Mouse (Mus musculus) telencephalon, adult 2 months (tissue): ENCODE data around the gene Taok1.

Source experiments
- DNase-seq: peaks from one replicate; pipeline ENCODE4 v3.0.0-alpha.2; 2011; ENCODE audit warnings: low read depth, low spot score

Taok1 gene

DNA sequence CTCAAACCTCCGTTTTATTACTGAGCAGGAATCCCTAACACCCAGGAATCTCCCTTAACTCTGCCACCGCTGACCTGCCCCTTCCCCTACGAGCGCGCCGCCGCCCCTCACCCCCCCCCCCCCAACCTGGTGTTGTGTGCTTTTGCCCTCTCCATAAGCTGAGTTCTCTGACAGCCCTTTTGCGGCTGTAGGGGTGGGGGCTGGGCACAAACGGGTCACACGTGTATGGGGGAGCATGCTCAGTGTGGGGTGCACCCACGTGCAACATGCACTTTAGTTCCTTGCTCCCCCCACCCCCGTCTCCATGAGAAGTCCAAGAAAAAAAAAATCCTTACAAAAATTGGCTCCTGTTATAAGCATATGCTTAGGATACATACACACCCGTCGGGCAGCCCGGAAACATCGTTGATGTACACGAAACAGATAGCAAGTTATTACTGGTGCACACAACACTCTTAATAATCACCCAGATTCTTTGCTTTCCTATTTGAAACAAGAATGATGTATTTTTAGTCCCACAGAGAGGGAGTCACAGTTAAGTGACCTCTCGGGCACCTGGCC is 115.2 kb downstream of the Taok1 start:
- no peak for DNase-seq

DNA sequence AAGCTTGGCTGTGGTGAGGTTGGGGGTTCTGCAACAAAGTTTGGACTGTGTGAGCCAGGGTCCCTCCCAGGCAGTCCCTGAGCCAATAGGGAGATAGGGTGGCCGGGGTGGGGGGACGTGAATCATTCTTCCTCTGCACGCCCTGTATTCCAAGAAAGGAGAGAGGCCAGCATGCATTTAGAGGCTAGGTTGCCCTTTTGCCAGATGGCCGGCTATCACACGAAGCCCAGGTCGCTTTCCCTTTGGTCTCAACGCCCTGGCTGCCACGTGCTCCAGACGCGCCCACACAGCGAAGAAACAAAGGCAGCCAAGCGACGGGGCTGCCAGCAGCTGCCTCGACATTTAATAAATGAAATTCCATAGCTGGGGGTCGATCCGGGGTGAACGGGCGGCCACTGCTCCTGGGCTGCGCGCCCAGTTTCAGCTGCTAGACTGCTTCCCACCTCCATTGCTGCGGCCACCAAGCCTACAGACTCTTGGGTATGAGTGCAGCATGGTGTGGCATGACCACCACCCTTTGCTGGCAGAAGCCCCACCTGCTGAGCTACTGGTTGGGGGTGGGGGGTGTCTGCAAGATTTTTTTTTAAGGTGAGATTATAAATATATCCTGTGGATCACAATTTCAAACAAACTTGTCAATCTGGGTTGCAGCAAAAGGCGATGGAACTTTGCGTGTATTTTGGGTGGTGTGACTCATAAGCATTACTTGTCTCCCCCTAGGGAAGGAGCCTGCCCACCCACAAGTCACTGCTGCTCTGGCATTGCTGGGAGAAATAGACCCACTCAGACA is 115.9 kb downstream of the Taok1 start:
- DNase-seq, result peak; percentile 87

- DNase-seq, result no peak
Measured at GRCm38 (mm10) chr11:77491123-77491501, 116.5 kb downstream of the Taok1 start.

DNA sequence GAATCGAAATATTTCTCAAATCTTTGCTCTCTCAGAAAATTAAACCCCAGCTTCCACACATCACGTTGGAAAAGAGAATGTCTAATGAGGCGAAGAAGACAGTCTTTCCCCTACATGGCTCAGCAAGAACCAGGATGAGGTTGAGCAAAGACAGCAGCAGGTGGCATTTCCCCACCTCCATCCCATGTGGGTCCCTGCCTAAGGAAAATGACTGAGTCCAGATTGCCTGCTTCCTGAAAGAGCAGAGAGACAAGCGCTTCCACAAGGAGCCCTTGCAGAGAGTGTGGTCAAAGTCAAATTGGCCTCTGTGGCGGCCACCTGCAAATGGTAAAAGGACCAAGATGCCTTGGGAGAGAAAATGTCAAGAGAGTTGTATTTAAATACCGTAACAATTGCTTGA is 117.2 kb downstream of the Taok1 start:
- DNase-seq, result no peak

DNA sequence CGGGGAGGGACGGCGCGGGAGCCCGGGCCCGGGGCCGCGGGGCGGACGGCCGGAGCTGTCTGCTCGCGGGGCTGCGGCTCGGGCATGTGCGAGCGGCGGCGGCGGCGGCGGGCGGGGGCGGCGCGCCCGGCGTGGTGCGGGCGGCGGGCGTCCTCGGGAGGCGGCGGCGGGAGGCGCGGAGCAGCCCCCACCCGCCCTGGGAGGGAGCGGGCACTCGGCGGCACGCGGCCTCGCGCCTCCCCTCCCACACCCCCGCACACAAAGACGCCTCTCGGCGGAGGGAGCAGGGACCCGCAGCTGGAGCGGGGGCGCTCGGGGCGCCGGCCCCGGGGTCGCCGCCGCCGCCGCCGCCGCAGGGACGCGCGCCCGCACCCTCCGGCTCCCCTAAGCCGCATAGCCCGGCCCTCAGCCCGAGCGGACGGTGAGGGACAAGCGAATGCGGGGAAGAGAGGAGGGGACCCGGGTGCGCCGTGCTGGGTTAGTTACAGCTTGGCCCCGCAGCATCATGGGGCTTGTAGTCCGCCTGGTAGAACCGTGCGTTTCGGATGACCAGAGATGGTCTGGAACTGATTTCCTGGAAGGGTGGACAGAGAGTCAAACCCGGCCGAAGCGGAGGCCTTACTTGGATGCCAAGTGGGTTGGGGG is 117.9 kb downstream of the Taok1 start, which contains the start of gene Ankrd13b:
Gene Ankrd13b (minus strand): TSS at position 88 of the 645 bp plus-strand sequence.
- DNase-seq, result no peak

DNA sequence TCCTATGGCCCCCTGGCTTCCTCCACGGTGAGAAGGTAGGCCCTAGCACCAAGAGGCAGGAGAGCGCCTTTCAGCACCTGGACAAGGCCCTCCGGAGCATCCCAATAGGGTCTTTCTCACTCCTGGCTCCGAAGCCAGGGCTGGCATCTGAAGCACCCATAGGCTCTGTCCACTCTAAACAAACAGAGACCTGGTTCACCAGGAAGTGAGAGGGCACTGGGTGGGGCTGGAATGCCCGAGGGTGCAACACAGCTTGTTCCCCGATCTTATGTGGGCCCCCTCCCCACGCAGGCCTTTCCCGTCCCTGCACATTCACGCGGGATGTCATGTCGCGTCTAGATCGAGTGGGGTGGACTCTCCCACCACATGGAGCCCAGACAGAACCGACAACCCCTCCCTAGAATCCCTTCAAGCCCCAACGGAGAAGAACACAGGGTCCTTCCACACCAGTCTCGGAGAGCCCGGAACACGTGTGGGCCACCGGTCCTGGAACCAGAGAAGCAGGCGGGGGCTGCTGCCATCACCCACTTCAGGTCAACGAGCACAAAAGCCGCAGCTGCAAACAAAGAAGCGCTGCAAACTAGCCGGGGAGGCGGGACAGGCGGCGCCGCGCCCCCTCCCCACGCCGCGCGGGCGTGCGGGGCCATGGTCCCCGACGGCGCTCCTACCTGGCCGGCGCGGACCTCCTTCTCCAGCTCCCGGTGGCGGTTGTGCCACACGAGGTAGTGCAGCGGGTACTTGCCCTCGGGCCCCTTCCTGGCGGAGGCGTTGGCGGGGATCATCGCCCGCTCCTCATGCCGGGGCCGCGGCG is 118.6 kb downstream of the Taok1 start:
- no peak for DNase-seq

DNA sequence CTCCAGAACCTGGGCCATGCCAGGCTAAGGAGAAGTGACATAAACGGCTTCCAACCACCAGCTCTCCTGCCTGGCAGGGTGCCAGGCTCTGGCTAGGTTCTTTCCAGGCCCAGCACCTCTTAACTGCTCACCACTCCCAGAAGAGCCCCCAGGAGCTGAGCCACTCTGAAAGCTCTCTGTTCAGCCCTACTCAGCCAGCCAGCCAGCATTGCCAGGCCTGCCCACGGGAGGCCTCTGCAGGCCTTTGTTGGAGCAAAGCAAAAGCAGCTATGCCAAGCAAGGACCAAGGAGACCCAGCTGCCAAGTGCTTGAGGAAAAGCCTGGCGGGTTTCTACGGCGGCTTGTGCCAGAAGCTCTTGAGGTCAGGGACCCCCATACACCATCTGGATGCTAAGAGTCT is 120.8 kb downstream of the Taok1 start:
- DNase-seq, result no peak

GRCm38 (mm10) chr11:77485229-77485628 is 122.4 kb downstream of the Taok1 start:
- no peak for DNase-seq

DNA sequence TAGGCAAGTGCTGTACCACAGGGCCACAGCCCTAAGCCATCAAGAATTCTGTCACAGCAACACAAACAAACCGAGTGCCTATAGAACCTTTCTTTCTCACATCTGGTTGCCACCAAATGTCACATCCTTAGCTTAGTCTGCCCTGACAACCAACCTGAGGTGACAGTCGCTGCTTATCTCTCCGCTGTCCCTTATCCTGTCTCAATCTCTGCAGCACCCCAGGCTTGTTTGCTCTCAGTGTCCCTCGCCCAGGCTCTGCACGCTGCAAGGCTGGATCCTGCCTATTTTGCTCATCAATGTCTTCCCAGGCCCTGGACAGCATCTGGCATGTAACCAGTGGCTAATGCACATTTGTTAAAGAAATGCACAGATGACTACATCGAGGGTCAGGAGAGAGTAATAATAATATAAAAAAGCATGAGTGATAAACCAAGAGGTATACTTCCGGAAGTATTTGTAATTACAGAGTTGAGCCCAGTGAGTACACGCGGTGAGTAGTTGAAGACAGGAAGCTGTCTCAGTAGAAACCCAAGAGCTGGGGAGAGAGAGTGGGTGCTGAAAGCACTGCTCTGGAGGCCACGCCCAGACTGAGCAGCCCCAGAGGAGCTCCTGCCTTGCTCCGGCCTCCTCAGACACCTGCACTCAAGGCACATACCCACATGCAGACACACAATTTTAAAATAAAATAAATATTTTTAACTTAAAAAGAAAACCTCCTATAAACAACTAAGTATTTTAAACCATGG is 123.9 kb downstream of the Taok1 start:
- no peak for DNase-seq

DNA sequence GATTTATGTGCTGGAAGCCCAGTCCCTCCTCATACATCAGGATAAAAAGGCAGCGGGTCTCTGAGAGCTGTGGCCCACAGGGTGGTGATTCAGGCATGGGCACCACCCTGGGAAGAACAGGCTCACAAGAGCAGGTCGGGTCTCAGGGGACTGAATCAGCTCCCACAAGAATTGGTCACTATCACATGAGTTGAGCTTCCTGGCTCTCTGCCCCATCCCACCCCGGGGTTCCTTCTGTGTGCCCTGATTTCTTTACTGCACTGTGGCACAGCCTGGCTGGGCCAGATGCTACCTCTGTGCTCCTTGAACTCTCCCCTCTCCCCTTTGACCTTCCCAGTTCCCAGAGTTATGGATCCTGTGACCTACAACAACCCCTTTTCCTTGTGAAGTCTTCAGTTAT is 124.6 kb downstream of the Taok1 start:
- no peak for DNase-seq
